Mouse (Mus musculus) embryo, embryonic 11.5 days (tissue): ENCODE data around the gene Agxt2.
A peak's percentile ranks its signal among the peaks of the same experiment; 100 is the strongest.

Source experiments
- DNase-seq: peaks from one replicate; pipeline ENCODE4 v3.0.0-alpha.2; 2012; ENCODE audit warnings: low read depth, low spot score

The Agxt2 gene

DNA sequence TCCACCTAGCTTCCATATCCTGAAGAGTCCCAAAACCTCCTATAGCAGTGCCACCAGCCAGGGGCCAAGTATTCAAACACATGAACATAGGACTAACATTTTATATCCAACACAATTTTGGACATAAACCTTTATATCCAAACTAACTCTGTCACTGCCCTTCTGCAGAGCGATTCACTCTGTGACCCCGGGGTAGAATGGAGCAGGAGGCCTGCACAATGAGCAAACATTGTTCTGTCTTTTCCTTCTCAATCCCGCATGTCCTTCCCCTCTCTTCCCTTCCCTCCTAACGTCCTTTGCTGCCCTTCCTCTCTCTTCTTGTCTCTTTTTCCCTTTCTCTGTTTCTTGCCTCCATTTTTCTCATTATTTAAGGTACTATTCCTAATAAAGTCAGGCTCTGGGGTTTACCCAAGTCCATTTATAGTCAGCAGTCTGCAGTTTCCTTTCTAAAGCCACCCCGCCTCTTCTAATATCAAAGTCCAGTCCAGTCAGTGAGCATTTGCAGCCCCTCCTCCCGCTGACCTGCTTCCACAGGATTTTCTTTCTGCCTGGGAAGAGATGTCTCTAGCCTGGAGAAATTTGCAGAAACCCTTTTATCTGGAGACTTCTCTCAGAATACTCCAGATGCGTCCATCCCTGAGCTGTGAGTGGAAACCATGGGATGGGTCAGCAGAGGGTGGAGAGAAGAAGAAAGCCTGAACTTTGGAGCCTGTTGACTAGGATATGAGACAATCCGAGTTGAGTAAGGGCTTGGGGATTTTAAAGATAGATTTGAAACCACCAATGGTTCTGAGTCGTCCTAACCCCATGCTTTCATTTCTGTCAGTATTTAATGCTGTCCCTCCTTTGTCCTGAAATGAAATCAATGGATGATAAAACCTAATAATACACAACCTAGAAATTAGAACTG, at the start of gene Agxt2:
Gene Agxt2, plus strand, starts transcription at position 494 of the 910 bp plus-strand sequence.
- DNase-seq: no peak

DNA sequence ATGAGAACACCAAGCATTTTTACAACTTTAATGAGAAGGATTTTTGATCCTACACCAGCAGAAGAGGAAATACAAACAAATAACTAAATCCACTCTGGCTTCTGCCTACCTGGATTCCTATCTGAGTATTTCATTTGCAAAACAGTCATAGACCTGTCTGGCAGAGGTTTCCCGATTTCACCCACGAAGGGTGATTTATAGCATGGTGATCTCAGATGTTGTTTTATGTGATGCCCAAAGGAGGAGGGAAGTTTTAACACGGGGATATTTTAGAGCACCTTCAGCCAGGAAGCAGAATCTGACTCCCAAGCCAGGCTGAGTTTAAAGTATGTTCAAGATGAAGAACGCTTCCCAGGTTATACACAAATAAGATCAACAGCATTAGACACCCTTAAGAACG, 46.5 kb upstream of the Agxt2 start:
- no peak for DNase-seq

DNA sequence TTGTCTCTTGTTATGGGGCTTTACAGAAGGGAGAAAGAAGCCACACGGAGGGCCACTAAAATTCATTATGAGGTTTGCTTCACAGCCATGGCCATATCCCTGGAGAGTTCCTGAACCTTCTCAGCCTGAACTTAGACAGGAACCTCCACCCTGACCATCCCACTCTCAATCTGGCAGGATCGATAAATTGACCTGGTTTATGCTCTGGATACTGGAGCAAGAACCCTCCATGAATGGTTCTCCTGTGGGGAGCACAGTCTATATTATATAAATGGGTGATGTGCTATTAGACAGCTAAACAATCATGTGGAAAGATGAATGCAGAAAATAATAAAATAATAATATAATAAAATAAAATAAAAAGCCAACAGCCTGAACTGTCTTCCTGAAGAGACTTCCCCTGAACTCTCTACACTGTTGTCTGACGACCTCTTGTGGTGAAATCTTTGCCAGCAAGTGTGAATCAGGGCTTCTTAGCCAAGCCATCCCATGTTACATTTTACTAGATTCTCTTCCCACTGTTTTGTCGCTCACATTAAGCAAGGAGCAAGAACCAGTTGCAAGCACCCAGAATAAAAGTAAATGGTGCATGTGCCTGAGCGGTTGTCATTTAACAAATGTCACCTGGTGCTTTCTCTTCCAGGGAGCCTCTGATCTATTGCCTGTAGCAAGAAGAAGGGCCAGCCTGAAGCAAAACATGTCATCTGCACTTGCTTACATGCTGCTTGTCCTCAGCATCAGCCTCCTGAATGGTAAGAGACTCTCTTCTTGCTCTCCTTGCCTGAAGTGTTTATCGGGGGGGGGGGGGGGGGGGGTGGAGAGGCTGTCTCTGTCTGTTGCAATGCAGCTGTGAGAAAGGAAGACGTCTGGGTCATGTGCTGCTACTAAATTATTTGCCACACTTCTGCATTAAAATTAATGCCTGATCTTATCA, 44.5 kb upstream of the Agxt2 start:
- DNase-seq: peak; percentile 19

DNA sequence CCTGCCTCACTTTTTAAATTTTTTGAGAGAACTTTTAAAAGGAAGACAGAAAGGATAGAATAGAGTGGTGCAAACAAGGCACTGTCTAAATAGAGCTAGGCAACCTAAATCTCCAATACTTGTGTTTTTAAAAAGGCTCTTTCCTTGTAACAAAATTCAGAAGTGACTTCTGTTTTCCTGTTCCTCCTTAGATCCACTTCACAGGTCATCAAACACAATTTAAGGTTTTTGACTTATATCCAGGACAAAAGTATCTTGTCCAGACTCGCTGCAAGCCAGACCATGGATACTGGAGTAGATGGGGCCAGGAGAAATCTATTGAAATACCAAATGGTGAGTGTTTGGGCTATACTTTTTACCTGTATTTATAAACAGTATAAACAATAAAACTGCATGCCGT, 33.3 kb upstream of the Agxt2 start, which contains the start of gene Gm21973:
Gene Gm21973, plus strand, starts transcription at position 301 of the 400 bp plus-strand sequence.
- no peak for DNase-seq

DNA sequence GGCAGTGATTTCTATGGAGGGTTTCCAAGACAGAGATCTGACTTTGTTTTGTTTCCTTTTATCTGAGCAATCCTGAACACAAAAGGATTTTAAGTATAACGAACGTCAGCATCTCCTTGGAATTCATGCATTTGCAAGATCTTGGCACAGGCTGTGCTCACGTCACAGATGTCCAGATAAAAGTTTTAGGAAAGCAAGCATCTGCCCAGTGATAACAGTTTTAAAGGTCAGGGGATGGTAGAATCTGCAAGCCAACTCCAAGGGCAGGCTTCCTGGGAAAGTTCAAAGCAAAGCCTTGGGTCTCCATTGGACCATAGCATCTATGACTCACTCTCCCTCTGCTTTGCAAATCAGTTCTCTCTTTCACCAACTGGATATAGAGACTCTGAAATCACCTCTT, 27.7 kb upstream of the Agxt2 start:
- no peak for DNase-seq

DNA sequence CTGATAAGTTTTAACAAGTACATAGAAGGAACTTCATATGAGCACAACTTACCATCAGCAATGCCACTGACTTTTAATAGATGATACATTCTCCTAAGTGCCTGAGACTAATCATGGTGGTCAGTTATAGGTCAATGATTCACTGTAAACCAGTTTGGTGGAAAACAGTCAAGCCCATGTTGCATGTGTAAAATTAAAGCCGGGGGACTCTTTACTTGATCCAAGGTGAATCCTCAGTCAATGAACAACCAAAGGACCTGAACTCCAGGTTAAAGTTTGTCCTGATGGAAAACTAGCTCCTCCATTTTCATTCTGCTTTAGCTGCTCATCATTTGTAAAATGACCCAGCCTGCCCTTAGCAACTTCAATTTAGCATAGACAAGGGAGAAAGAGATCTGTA, 25.8 kb upstream of the Agxt2 start:
- DNase-seq: no peak

DNA sequence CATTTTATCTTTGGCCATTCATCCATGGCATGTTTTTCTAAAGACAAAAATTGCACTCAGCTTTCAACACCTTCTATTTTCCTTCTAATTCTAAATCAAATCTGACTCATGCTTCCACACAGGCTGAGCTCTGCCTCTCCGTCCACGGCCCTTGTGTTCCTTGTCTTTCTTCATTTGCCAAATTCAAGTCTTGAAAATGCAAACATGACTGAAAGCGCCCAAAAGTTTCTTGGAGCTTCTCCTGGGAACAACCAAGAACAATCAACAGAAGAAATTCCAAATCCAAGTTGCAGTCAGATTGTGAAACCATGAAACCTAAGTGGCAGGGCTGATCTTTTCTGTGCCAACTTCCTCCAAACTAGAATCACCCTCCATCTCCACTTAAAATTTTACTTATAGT, 19.7 kb upstream of the Agxt2 start:
- no peak for DNase-seq

DNA sequence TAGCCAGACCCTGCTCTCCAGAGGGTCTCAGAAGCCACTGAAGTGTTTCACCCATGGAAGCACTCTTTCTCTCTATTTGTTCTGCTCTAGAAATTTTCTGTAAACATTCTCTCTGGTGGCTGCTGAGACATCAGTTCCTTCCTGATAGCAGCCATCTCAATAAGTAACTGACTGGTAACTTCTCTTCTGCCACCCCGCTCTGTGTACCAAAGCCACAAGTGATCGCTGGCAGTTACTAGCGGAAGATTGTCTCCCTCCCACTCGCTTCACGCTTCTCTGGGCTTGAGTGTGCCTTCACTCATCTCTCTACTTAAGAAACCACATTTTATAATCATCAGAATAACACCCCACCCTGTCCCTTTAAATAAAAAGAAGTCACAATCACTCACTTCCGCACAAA, 11.3 kb upstream of the Agxt2 start:
- no peak for DNase-seq

DNA sequence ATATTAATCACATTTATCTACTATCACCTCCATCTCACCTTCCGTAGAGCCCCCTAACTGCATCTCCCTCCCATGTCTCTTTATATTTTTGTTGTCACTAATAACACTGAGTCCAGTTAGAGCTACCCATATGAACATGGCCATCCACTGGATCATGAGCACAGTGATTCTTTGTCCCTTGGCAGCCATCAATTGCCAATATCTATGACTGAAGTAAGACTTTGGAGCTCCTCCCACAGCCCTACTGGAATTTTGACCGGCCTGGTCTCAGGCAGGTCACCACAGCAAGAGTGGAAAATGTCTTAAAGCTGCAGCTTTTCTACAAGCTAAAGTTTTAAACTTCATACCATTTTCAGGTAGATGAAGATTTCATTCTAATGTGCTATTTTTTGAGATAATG, 8.0 kb downstream of the Agxt2 start:
- no peak for DNase-seq

DNA sequence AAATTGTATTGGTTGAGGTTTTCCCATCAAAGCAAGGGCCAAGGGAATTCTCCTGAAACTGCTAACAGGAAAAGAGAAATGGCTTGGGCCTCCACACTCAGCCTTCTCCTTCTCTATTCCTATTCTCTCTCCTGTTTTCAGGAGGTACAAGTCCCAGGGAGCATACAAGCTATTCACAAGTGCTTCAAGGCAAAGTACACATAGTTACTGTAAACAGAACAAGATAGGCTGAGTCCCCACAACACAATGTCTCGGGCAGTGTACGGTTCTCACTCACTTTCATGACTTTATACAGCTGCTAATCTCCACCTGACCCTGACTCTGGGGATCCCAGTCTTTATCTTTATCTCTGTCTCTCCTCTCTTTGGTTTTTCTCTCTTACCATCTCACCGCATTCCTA, 17.1 kb downstream of the Agxt2 start:
- no peak for DNase-seq

DNA sequence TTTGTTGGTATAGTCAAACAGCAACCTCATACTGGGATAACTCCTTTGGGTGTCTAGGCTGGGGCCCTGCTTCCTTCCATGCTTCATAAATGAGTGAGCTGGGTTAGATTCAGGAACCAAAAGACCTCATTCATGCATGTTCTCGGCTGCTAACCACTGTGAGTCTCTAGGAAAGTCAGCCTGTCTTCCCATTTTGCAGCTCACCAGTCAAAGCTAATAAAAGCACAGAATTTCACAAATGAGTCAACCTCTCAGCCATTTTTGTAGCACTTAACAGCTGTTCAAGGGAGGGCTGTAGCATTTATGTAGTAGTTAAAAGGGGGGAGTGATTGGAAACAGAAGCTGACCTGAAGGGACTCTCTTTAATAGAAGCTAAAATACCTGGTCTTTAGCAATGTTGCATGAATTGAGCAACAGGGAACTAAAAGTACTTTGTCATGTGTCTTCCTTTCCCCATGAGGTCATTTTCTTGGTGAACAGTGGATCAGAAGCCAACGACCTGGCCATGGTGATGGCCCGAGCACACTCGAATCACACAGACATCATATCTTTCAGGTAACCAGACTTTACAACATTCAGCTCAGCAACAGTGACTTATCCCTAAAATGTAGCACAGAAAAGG, 20.1 kb downstream of the Agxt2 start:
- no peak for DNase-seq

DNA sequence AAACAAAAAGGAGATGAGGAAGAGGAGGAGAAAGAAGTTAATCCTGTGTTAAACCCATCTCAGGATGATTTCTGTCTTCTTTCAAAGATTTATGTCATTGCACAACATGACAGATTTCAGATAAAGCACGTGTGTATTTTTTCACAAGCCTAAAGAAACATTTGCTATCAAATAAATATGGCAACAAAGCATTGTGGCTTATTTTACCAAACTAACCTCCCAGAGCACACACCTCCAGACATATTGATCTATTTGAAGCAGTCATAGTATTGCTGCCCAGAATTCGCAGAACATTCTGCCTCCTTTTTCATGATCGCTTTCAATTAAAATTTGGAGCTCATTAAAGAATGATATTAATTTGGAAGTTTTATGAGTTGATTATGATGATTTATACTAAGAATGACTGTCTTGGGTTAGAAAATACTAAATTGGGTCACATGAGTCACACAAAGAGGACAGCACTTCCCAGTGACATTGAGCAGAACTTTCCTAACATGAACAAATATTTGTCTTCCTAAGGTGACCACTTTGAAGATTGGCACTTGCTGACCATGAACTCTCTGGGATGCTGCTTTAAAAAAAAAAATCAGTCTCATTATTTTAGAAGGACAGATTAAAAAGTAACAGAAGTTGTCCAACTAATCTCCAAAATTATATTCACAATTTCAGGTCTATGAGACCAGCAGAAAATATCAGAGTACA, 21.6 kb downstream of the Agxt2 start:
- DNase-seq: no peak

DNA sequence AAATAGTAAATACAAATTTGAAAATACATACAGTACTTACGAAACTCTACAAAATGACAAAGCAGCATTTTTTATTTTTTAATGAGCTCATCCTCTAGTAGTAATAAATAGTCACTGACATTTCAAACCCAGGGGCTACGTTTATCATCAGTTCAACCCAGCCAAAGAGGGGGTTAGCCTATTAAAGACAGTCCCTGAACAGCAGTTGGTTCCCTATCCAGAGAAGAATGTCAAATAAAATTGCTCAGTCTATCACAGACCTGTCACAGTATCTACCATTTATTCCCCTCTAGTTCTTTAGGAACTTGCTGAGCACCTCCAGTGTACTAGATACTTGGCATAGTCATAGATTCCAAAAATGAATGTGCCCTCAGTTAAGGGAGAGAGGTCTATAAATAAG, 28.9 kb downstream of the Agxt2 start:
- DNase-seq: no peak

DNA sequence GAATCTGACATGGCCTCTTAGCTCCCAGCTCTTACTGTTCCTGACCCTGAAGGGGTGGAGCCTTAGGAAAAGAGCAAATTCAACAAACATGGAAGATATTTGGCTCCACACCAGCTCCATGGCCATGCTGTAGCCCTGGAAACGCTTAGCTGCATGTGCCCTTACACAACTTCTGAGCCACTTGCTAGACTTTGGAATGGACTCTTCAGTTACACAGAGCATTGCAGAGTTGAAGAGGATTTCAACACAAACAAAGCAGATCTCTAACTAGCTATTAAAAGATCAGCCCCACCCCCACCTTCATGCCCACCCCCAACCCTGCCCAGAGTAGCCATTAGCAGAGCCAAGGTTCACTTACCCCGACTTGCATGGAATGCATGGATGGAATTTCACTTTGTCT, 41.5 kb downstream of the Agxt2 start:
- DNase-seq: no peak

DNA sequence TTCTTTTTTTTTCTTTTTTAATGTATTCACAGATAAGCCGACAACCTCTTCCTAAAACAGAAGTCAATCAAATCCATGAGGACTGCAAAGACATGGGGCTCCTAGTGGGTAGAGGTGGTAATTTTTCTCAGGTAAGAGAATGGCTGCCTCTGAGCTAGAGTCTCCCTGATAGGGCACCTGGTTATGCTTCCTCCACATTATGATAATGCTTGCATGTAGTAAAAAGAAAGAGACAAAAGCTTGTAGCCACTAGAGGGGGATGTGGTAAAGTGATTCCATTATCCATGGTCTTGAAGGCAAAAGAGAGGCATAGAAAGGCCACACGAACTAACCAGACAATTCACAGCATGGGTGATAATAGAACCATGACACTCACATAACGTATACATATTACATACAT, 42.1 kb downstream of the Agxt2 start:
- DNase-seq: peak; percentile 13

DNA sequence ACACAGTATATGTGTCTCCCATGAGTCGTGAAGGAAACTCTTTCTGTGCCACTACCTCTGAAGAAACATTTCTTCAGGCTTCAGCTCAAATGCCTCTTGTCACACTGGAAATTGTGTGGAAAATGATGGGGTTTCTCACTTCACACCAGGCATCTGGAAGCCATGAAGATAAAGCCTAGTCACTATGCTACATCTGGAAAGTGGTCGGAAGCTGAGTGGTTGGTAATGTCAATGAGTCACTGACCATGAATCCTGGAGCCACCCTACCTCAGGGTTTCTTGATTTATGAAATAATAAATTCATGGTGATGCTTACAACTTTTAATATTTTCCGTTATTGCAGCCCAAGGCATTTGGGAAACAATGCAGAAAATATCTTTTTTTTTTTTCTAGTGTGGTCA, 51.5 kb downstream of the Agxt2 start:
- DNase-seq: no peak

DNA sequence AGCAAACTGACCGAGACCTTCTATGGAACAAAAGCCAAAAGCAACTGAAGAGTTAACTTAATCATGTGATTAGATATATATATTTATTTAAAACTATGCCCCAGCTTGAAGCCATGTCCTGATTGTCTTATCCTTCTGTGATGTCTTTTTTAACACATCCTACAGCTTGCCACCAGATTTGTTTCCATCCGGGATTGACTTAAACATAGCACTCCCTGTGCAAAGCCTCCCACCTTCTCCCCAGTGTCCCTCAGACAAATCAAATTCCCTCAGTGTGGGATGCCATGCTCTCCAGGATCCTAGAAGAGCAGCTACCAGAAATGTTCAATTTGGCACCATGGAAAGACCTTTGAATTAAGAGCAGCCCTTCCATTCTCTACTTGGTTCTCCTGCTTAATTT, 52.5 kb downstream of the Agxt2 start:
- no peak for DNase-seq

DNA sequence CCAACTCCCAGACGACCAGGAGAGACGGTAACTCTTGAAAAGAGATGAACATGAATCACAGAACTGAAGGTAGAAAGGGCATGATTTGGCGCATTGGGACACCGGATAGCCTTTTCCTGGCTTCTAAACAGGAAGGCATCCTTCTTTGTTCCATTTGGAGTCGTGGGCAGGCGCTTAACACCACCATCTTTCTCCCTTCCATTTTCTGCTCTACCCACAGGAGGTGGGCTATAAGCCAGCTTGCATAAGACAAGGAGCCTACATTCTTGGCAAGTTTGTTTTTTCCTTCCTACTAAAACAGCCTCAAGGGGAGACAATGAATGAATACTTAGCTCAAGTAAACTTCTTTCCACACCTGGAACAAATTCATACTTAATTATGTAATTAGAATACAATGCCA, 55.3 kb downstream of the Agxt2 start:
- no peak for DNase-seq

DNA sequence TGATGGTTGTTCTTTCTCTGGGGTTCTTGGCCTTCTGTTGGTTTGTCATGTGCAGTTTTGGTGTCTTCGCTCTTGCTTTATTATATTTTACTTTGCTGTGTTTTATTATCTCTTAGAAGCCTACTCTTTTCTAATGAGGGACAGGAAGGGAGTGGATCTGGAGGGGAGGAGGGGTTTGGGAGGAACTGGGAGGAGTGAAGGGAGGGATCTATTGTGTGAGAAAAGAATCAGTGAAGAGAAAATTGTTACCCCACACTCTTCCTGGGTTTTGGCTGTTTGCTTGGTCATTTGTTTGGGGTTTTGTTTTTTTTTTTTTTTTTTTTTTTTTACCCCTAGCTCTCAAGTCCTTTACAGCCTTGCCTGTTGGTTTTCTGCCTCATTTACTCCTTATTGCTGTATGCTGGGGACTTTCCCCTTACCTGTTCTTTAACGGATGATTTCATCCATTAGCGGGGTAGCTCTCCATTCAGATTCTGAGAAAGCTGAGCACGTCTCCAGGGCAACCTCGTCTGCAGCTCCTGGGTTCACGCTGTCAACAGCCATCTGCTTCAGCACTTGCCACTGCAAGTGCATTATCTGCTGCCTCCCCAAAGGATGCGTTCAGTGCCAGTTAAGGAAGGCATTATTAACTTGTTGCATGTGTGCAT, 62.9 kb downstream of the Agxt2 start:
- DNase-seq: no peak

DNA sequence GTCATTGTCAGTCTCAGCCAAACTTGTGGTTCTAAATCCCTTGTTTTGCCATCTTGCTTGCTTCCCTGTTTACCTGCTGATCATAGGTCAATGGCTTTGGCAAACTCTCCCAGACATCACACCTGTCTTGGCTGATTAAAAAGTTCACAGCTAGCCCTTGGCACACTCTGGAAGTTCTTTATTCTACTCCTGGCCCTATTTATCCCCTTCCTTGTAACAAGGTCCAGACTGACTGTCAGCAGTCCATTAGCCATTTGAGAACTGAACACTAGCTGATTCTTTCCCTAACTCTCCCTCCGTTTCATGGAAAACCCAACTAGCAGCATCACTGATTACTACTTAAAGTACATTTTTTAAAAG, 63.4 kb downstream of the Agxt2 start:
- DNase-seq: no peak

DNA sequence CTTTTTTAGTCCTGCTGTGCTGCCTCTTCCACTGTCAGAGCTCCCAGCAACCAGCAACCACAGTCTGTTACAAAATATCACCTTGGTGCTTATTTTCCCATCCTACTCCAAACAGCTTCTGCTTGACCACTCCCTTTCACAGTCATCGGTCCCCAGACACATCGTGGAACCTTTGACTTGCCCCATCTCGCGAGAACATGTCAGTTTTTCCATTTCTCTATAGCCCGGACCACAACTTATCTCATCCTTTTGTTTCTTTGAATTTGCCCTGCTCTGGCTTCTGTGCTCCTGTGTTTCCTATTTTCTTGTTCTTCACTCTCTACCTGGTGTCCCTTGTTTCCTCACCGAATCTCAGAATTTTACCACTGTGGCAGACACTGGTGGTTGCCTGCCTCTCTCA, 67.8 kb downstream of the Agxt2 start:
- no peak for DNase-seq
